36 mouse cellular contexts compared by ENCODE assay signal in the genomic region with DNA sequence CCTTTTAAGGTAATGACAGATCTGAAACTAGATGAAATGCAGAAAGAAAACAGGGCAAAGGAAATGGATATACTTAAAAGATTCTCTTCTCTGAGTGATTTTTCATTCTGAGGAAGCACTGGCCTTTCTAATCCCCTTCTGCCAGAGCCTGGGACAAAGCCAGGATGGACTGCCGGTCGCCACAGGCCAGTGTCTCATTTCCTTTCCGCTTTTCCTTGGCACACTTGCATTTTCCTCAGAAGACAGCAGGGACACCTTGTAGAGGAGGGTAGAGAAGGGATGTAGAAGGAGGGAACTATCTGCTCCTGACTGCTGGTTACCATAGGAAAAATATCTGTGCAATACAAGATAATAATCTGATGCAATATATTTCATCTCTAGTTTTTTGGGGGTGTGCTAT. TPM values are rescaled to one million over a fixed set of nuclear protein-coding genes. Genes with fewer than 3 reads are reported as not detected.
DNase-seq lines count a peak whose midpoint lies in the region; TF ChIP-seq lines count a peak whose summit lies in the region.
"Had no signal": no experiment of that assay in that cellular context is flagged by ENCODE, and none has a peak within 500 bp of the region (broad histone marks: within the 10 kb centered on the region; RNA-seq: fewer than 3 reads in every experiment).

No protein-coding gene starts in this region.

- intact Hi-C loops in left cerebral cortex, postnatal 4 days (cut with DNase I), result no loop called here

- 9% methylated on average over 3 of the region's 3 CpGs for WGBS in cerebellum, adult 2 months

- no peaks in the 10 kb centered on the region for H3K27me3 ChIP-seq in cerebellum, adult 2 months (ENCODE audit: control insufficient read depth, insufficient read depth, low read length)
- H3K27me3 ChIP-seq: forebrain, embryonic 13.5 days; hindbrain, embryonic 15.5 days; limb, embryonic 15.5 days; midbrain, embryonic 13.5 days had no signal

- H3K27ac ChIP-seq in cerebellum, adult 2 months (ENCODE audit: insufficient read depth, low read length), result peak overlapping the region; percentile 92; the same call in 1 of the 2 replicates
- H3K27ac ChIP-seq: forebrain, embryonic 13.5 days; hindbrain, embryonic 15.5 days; kidney, postnatal 0 days; limb, embryonic 10.5 days; limb, embryonic 15.5 days; liver, embryonic 14.5 days; macrophage; midbrain, embryonic 13.5 days had no signal

- H3K4me1 ChIP-seq in cerebellum, adult 2 months (ENCODE audit: control insufficient read depth, insufficient read depth, low read length), result peaks cover 5% of the 10 kb centered on the region; the same call in 1 of the 2 replicates
- H3K4me1 ChIP-seq: forebrain, embryonic 13.5 days; hindbrain, embryonic 15.5 days; limb, embryonic 10.5 days; limb, embryonic 15.5 days; midbrain, embryonic 13.5 days had no signal

- no peak for TF ChIP-seq CTCF in cerebellum, adult 2 months (IDR thresholded peaks at IDR 0.05; ENCODE audit: borderline replicate concordance, insufficient read depth, low read depth, low read length)

- peak; percentile 50 for DNase-seq in left cerebral cortex, postnatal 4 days
- DNase-seq in left cerebral cortex, adult 8-10 months (ENCODE audit: low spot score in 2 of 2), result no peak
- DNase-seq in cerebellum, adult 2 months, result peak; percentile 70 to 88
- peak; percentile 84 to 87 for DNase-seq in cerebellum, postnatal 14 days
- DNase-seq in heart, postnatal 4 days, result no peak
- no peak for DNase-seq in embryo, embryonic 9.5 days (ENCODE audit: extremely low spot score)
- DNase-seq in gastrocnemius, postnatal 4 days (ENCODE audit: low spot score in 2 of 2), result no peak
- DNase-seq: adrenal gland, adult 8-10 months; gastrocnemius, postnatal 25 days; heart, adult 18-20 months; kidney, adult 18-20 months; kidney, postnatal 4 days; lung, adult 2 months; lung, postnatal 10 days; right cerebral cortex, postnatal 25 days; thymus, postnatal 25 days had no signal

- no peak overlapping the region for H3K4me3 ChIP-seq in cerebellum, adult 2 months (replicated peaks; ENCODE audit: insufficient read depth, low read depth, low read length)
- H3K4me3 ChIP-seq: forebrain, embryonic 13.5 days; hindbrain, embryonic 15.5 days; limb, embryonic 10.5 days; limb, embryonic 15.5 days; midbrain, embryonic 13.5 days had no signal

- no peak for TF ChIP-seq POLR2A in cerebellum, adult 2 months (IDR thresholded peaks at IDR 0.05; ENCODE audit: borderline replicate concordance, insufficient read depth, low read length)

RNA-seq across cellular contexts. Expression of a gene that starts 32.1 kb away (rescaled TPM):
- 10 to 100 TPM; 19.9 to 24.1 TPM for total RNA-seq in left cerebral cortex, postnatal 4 days (2021)
- 10 to 100 TPM; 16.8 to 21.3 (median 20.4) TPM for total RNA-seq in left cerebral cortex, adult 8-10 months (2022)
- 11.9 and 15.9 TPM in 2 replicates for polyA plus RNA-seq in cerebellum, adult 2 months (2012; rRNA removed)
- total RNA-seq in heart, postnatal 4 days (2021), result under 1 TPM; 0.45 to 0.52 TPM
- under 1 TPM; 0.34 to 0.56 TPM for total RNA-seq in gastrocnemius, postnatal 4 days (2021)
- total RNA-seq: G1E; heart, adult 18-20 months; hematopoietic stem cell, adult 5-6 weeks; megakaryocyte-erythroid progenitor cell, adult 5-6 weeks had no signal
- polyA plus RNA-seq: G1E had no signal

RNA-seq across cellular contexts. Expression of a gene that starts 33.1 kb away (rescaled TPM):
- 1 to 10 TPM in 1 of 2 experiments, not detected in 1; 1.2 TPM for total RNA-seq in left cerebral cortex, postnatal 4 days (2021)
- 1 to 10 TPM in 2 of 4 experiments, under 1 TPM in 1, not detected in 1; 0.55 to 1.7 (median 1.3) TPM for total RNA-seq in left cerebral cortex, adult 8-10 months (2022)
- 0.11 TPM in 1 of 2 replicates, not detected in the other for polyA plus RNA-seq in cerebellum, adult 2 months (2012; rRNA removed)
- not detected for total RNA-seq in heart, postnatal 4 days (2021)
- not detected for total RNA-seq in gastrocnemius, postnatal 4 days (2021)
- total RNA-seq: adrenal gland, adult 8-10 months; G1E; gastrocnemius, postnatal 25 days; heart, adult 18-20 months; hematopoietic stem cell, adult 5-6 weeks; layer of hippocampus, adult 8-10 months; layer of hippocampus, postnatal 25 days; megakaryocyte-erythroid progenitor cell, adult 5-6 weeks; neutrophil, adult 5-6 weeks had no signal
- polyA plus RNA-seq: embryonic facial prominence, embryonic 11.5 days; forebrain, embryonic 13.5 days; G1E; heart, embryonic 11.5 days; heart, embryonic 16.5 days; intestine, embryonic 14.5 days; kidney, postnatal 0 days; limb, embryonic 10.5 days; limb, embryonic 15.5 days; liver, embryonic 14.5 days; lung, adult 2 months; macrophage; midbrain, embryonic 13.5 days; neural tube, embryonic 11.5 days; stomach, embryonic 16.5 days had no signal

Comparison
In these comparisons a context has a peak if more than half of its experiments do, and no peak if none do; other contexts are left out.
1. DNase-seq: peak in left cerebral cortex, postnatal 4 days (single experiment), cerebellum, adult 2 months (2 of 2) and cerebellum, postnatal 14 days (2 of 2); none in left cerebral cortex, adult 8-10 months (0 of 2), heart, postnatal 4 days (single experiment), embryo, embryonic 9.5 days (single experiment) and gastrocnemius, postnatal 4 days (0 of 2).
2. RNA of a gene that starts 32.1 kb away (total RNA-seq): 19.9 to 24.1 TPM in left cerebral cortex, postnatal 4 days and 16.8 to 21.3 TPM in left cerebral cortex, adult 8-10 months; 0.34 to 0.56 TPM in gastrocnemius, postnatal 4 days and 0.45 to 0.52 TPM in heart, postnatal 4 days; every median in the first group is over 10 times any median in the second.